Mouse (Mus musculus) ES-E14 (cell line): Measurements from ENCODE around the gene Isoc2b. TPM values are rescaled to one million over a fixed set of nuclear protein-coding genes. Genes with fewer than 3 reads are reported as not detected.

Experiments
- DNase-seq: peaks from one replicate; pipeline ENCODE4 v3.0.0-alpha.2; 2013; ENCODE audit warnings: low read depth, low spot score
- H3K27ac ChIP-seq: 2 replicates; pipeline ENCODE4 v1.5.1; 2012; ENCODE audit warnings: low read depth, mild to moderate bottlenecking, low read length, moderate library complexity, mixed read lengths; ENCODE audit not compliant: poor library complexity, insufficient read depth, severe bottlenecking
- H3K36me3 ChIP-seq: 2 replicates; pipeline ENCODE4 v1.6.1; 2012; ENCODE audit warnings: mild to moderate bottlenecking, low read length, moderate library complexity, mixed read lengths; ENCODE audit not compliant: control insufficient read depth, poor library complexity, insufficient read depth, severe bottlenecking
- H3K4me1 ChIP-seq, 2 experiments: fragments of 150-350 bp in 1 of 2; sonication (generic) in 1 of 2; 2 replicates each; pipeline ENCODE4 v1.6.1; 2012; ENCODE audit warnings: low read length in 2 of 2, mild to moderate bottlenecking in 1 of 2, mixed read lengths in 1 of 2; ENCODE audit not compliant: control insufficient read depth in 2 of 2, insufficient read depth in 2 of 2, poor library complexity in 1 of 2
- H3K4me3 ChIP-seq, 2 experiments: fragments of 150-350 bp in 1 of 2; sonication (generic) in 1 of 2; 2 replicates each; pipeline ENCODE4 v1.5.1; 2012; ENCODE audit warnings: low read length in 2 of 2, low read depth in 1 of 2, mild to moderate bottlenecking in 1 of 2, mixed read lengths in 1 of 2; ENCODE audit not compliant: insufficient read depth in 1 of 2, poor library complexity in 1 of 2, severe bottlenecking in 1 of 2
- H3K9ac ChIP-seq: 2 replicates; pipeline ENCODE4 v1.6.1; 2012; ENCODE audit warnings: low read depth, mild to moderate bottlenecking, low read length, mixed read lengths; ENCODE audit not compliant: poor library complexity, insufficient read depth, severe bottlenecking
- H3K9me3 ChIP-seq: fragments of 150-350 bp; sonication (generic); 2 replicates; pipeline ENCODE4 v1.6.1; 2012; ENCODE audit warnings: low read depth, mild to moderate bottlenecking, low read length; ENCODE audit not compliant: control insufficient read depth, insufficient read depth
- CHD2 ChIP-seq: IDR thresholded peaks from 2 replicates; pipeline ENCODE4 v1.6.1; 2014; ENCODE audit warnings: mild to moderate bottlenecking, low read depth, low read length, inconsistent platforms
- HCFC1 ChIP-seq: IDR thresholded peaks from 2 replicates; pipeline ENCODE4 v1.6.1; 2012; ENCODE audit warnings: low read length, inconsistent platforms, borderline replicate concordance; ENCODE audit not compliant: insufficient read depth
- MAFK ChIP-seq: IDR thresholded peaks from 2 replicates; pipeline ENCODE4 v1.6.1; 2014; ENCODE audit warnings: mild to moderate bottlenecking, low read depth, low read length, inconsistent platforms; ENCODE audit not compliant: insufficient read depth
- ZC3H11A ChIP-seq: IDR thresholded peaks from 2 replicates; pipeline ENCODE4 v1.6.1; 2012; ENCODE audit warnings: low read depth, mild to moderate bottlenecking, inconsistent platforms, low read length, borderline replicate concordance
- ZNF384 ChIP-seq: IDR thresholded peaks from 2 replicates; pipeline ENCODE4 v1.6.1; 2012; ENCODE audit warnings: low read depth, low read length, inconsistent platforms
- in situ Hi-C, 2 experiments: fragments of 600-800 bp; cut with MboI; formaldehyde crosslinking; loops; one replicate each; pipeline ENCODE4 v1.15.1; 2025; ENCODE audit warnings: low sequenced_read_pairs in 2 of 2, inconsistent platforms in 1 of 2; ENCODE audit not compliant: unreplicated experiment in 2 of 2
- total RNA-seq: library from RNA; depleted of rRNA; stranded (reverse); fragments of 300-350 nt; gene quantifications from 2 replicates; pipeline ENCODE4 v1.2.3, GENCODE M21; 2012

Isoc2b gene
- total RNA-seq, 1 experiment = 3.7 TPM

DNA sequence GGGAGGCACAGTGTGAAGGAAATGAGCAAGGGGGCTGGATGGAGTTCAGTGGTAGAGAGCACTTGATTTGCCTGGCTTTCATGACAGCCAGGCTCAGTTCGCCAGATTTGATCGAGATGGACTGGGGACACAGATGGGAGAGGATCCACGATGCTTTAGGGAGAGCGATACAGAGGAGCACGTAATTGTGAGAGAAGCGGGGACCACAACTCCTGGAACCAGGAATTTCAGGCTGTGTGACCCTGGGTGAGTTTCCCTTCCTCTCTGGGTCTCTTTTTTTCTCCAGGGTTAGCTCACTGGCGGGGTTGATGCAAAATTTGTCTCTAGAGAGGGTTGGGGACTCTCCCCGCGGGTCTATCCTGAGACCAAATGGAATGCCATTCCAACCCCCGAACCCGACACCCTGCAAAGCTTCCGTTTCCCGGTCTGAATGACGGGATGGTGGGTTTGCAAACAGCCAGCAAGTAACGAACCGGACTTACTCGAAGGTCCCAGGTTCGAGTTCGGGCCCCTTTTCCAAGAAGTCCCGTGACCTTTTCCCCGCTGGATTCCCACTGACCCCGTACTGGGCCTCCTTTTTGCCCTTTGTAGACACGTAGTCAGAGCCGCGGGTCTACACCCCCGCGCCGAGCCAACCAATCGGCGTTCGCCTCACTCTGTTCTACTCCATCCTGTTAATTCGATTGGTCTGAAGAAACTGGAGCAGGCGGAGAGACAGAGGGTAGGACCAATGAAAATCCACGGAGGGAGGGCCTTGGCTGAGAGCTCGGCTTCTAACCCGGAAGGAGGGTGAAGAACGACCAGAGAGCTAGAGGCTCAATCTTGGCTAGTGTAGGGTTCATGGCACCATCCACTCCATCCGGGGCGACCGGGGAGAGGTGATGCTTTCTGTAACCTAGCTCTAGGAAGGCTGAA lies 4.2 kb downstream of the Isoc2b start:
- TF ChIP-seq ZC3H11A (no peak), CHD2 (peak; percentile 96)
- H3K4me1 ChIP-seq = peaks cover 6 to 7% of the 10 kb centered on the region in 2 experiments; a peak in 3 of 4 replicates
- H3K36me3 ChIP-seq = no peaks in the 10 kb centered on the region
- peak; percentile 98 for DNase-seq
- H3K27ac ChIP-seq = peak overlapping the region; percentile 65
- H3K4me3 ChIP-seq = peak overlapping the region; percentile 66 to 91
- H3K9me3 ChIP-seq = no peaks in the 10 kb centered on the region
- H3K9ac ChIP-seq = peak overlapping the region; percentile 76
- in situ Hi-C loops = no loop called here

DNA sequence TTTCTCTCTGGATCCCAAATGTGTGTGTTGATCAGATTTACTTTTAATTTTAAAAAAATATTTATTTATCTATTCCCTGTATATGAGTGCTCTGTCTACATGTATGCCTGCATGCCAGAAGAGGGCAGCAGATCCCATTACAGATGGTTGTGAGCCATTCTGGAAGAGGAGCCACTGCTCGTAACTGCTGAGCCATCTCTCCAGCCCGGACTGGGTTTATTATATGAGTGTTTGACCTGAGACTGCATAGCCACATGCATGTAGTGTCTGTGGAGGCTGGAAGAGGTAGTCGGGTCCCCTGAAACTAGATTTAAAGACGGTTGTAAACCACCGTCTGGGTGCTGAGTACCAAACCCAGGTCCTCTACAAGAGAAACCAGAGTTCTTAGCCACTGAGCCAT lies 5.0 kb downstream of the Isoc2b start:
- Histone ChIP-seq H3K4me1 (peaks cover 6 to 7% of the 10 kb centered on the region in 2 experiments; a peak in 3 of 4 replicates), H3K9me3 (no peaks in the 10 kb centered on the region), H3K9ac (peak overlapping the region; percentile 69; the same call in 1 of the 2 replicates), H3K4me3 (peak overlapping the region; percentile 61 to 91), H3K36me3 (no peaks in the 10 kb centered on the region), H3K27ac (no peak overlapping the region; the same call in 1 of the 2 replicates)
- TF ChIP-seq CHD2 (no peak), MAFK (no peak), ZNF384 (no peak), ZC3H11A (0 out of 2 replicates have a peak, but pooled peaks have one; percentile 55)
- in situ Hi-C loops = no loop called here
- DNase-seq = no peak

DNA sequence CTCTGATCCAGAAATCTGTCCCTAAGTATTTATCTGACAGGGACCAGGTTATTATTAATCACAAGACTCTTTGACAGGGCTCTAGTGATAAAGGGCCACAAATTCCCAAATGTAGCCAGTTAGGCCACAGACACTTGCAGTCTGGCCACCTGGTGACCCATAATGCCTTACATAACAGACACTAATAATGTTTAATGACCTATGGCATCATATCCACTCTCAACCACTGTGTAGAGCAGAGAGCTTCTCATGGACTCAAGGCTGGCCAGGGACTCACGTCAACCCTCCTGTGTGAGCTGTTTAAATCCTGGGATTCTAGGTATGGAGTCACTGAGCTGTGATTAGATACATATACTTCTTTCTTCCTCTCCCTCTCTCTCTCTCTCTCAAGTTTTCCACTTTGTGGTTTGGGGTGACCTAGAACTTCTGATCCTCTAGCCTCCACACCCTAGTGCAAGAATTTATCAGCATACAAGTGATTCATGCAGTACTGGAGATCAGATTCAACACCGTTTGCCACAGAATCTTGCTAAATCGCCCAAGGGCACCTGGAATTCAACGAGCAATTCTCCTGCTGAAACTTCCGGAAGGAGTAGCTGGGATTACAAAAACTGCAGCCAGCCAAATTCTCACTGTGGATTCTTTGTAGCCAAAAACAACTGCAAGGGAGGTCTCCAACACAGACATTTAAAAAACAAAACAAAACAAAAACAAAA lies 5.8 kb downstream of the Isoc2b start:
- TF ChIP-seq MAFK = no peak
- TF ChIP-seq HCFC1 = no peak
- no peak for TF ChIP-seq ZNF384
- TF ChIP-seq ZC3H11A = no peak
- TF ChIP-seq CHD2 = no peak
- Histone ChIP-seq H3K9me3 (no peaks in the 10 kb centered on the region), H3K4me1 (peaks cover 6 to 7% of the 10 kb centered on the region in 2 experiments; a peak in 3 of 4 replicates), H3K9ac (no peak overlapping the region), H3K4me3 (no peak overlapping the region), H3K27ac (no peak overlapping the region; the same call in 1 of the 2 replicates), H3K36me3 (no peaks in the 10 kb centered on the region)
- no peak for DNase-seq
- in situ Hi-C loops = no loop called here

DNA sequence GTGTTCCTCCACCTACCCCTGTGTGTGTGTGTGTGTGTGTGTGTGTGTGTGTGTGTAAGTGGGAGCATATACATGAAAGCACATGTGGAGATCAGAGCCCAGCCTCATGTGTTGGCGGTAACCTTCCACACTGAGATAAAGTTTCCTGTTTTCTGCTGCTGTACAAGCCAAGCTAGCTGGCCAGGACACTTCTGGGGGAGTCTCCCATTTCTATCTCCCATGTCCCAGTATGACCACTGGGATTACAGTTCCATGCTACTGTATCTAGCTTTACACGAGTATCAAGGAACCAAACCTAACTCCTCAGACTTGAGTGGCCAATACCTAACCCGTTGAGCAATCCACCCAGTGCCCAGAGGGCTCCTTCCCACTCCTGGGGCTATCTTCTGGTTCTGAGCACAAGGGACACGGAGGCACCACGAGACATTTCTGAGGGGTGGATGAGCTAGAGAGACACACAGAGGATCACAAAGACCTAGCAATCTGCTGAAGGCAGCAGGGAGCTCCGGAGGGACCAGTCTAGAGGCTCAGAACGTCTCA lies 6.4 kb downstream of the Isoc2b start:
- H3K9me3 ChIP-seq = no peaks in the 10 kb centered on the region
- TF ChIP-seq MAFK (no peak), CHD2 (no peak), ZNF384 (no peak), HCFC1 (no peak), ZC3H11A (no peak)
- no peaks in the 10 kb centered on the region for H3K36me3 ChIP-seq
- no peak for DNase-seq
- no peak overlapping the region for H3K9ac ChIP-seq
- H3K4me3 ChIP-seq = no peak overlapping the region
- in situ Hi-C loops = no loop called here
- no peak overlapping the region for H3K27ac ChIP-seq
- H3K4me1 ChIP-seq = peaks cover 6 to 7% of the 10 kb centered on the region in 2 experiments; a peak in 3 of 4 replicates
